Mouse (Mus musculus) limb, embryonic 14.5 days (tissue): ENCODE data around the gene Art3. TPM values are rescaled to one million over a fixed set of nuclear protein-coding genes. Genes with fewer than 3 reads are reported as not detected.

Experiments
- ATAC-seq: fragments of 200-750 bp; cut with Nextera tagmentation; 2 replicates; pipeline ENCODE4 v1.8.0; 2017; ENCODE audit warnings: low read depth, moderate number of reproducible peaks, moderate TSS enrichment; ENCODE audit not compliant: low FRiP score
- DNase-seq: peaks from one replicate; pipeline ENCODE4 v3.0.0-alpha.2; 2015; ENCODE audit warnings: low spot score
- H3K27ac ChIP-seq: fragments of 300-500 bp; sonication (generic); replicated peaks from 2 replicates; pipeline ENCODE4 v1.5.1; 2014; ENCODE audit warnings: low read depth, mild to moderate bottlenecking, low read length, moderate library complexity, mixed read lengths
- H3K27me3 ChIP-seq: fragments of 300-500 bp; sonication (generic); 2 replicates; pipeline ENCODE4 v1.6.1; 2014; ENCODE audit warnings: low read length, mixed read lengths; ENCODE audit not compliant: control insufficient read depth, insufficient read depth
- H3K36me3 ChIP-seq: fragments of 300-500 bp; sonication (generic); 2 replicates; pipeline ENCODE4 v1.6.1; 2014; ENCODE audit warnings: mild to moderate bottlenecking, low read length, moderate library complexity, mixed read lengths; ENCODE audit not compliant: control insufficient read depth, insufficient read depth
- H3K4me1 ChIP-seq: fragments of 300-500 bp; sonication (generic); 2 replicates; pipeline ENCODE4 v1.6.1; 2014; ENCODE audit warnings: antibody characterized with exemption, low read length, mixed read lengths; ENCODE audit not compliant: control insufficient read depth, insufficient read depth
- H3K4me2 ChIP-seq: fragments of 300-500 bp; sonication (generic); replicated peaks from 2 replicates; pipeline ENCODE4 v1.6.1; 2014; ENCODE audit warnings: low read depth, mild to moderate bottlenecking, low read length, moderate library complexity; ENCODE audit not compliant: severe bottlenecking
- H3K4me3 ChIP-seq: fragments of 300-500 bp; sonication (generic); replicated peaks from 2 replicates; pipeline ENCODE4 v1.5.1; 2014; ENCODE audit warnings: low read length
- H3K9ac ChIP-seq: fragments of 300-500 bp; sonication (generic); 2 replicates; pipeline ENCODE4 v1.6.1; 2014; ENCODE audit warnings: mild to moderate bottlenecking, low read depth, low read length, moderate library complexity; ENCODE audit not compliant: severe bottlenecking
- H3K9me3 ChIP-seq: fragments of 300-500 bp; sonication (generic); 2 replicates; pipeline ENCODE4 v1.6.1; 2016; ENCODE audit warnings: low read length; ENCODE audit not compliant: control insufficient read depth
- POLR2A ChIP-seq: fragments of 200-500 bp; IDR thresholded peaks from 2 replicates; pipeline ENCODE4 v1.8.0; 2012; ENCODE audit warnings: inconsistent platforms, mild to moderate bottlenecking, moderate library complexity, borderline replicate concordance; ENCODE audit not compliant: insufficient read depth, insufficient read length; ENCODE audit errors: extremely low read depth
- WGBS: fragments of 180-500 bp; shearing (Covaris S2); extraction: QIAGEN DNeasy Blood & Tissue Kit; methylation state at CpG from one replicate; pipeline ENCODE4 v1.1.7; 2014; 5-methylcytosine and 5-hydroxymethylcytosine counted together
- polyA plus RNA-seq, 2 experiments: library from polyadenylated mRNA; depleted of rRNA in 1 of 2; stranded (reverse) in 1 of 2; unstranded in 1 of 2; fragments of >200 nt; fragmentation: Nextera tagmentation in 1 of 2; extraction: Ambion mirVana in 1 of 2; gene quantifications; 2 replicates each; pipeline versions ENCODE4 v1.2.1 to v1.2.3; 2012 to 2014

Art3 gene
- polyA plus RNA-seq, 2 experiments: 7.7 to 9.6 TPM

- ATAC-seq (no peak), DNase-seq (no peak)
- H3K36me3 ChIP-seq: no peaks in the 10 kb centered on the region
- no peak overlapping the region for H3K4me2 ChIP-seq
- WGBS: 73% methylated on average over 7 of the region's 7 CpGs
- H3K9ac ChIP-seq: no peak overlapping the region
- TF ChIP-seq POLR2A: no peak
- peaks cover 1% of the 10 kb centered on the region for H3K4me1 ChIP-seq
- H3K4me3 ChIP-seq: no peak overlapping the region
- H3K9me3 ChIP-seq: no peaks in the 10 kb centered on the region
- H3K27me3 ChIP-seq: no peaks in the 10 kb centered on the region
- no peak overlapping the region for H3K27ac ChIP-seq
Measured at GRCm38 (mm10) chr5:92313776-92314175, 17.9 kb upstream of the Art3 start.

- no peak for ATAC-seq
- no peak for TF ChIP-seq POLR2A
- Histone ChIP-seq H3K4me3 (no peak overlapping the region), H3K9me3 (no peaks in the 10 kb centered on the region), H3K27me3 (no peaks in the 10 kb centered on the region), H3K4me1 (no peaks in the 10 kb centered on the region), H3K27ac (no peak overlapping the region), H3K36me3 (no peaks in the 10 kb centered on the region), H3K4me2 (no peak overlapping the region), H3K9ac (no peak overlapping the region)
- 83% methylated on average over 7 of the region's 7 CpGs for WGBS
- DNase-seq: no peak
Measured at GRCm38 (mm10) chr5:92318119-92318518, 13.5 kb upstream of the Art3 start.

GRCm38 (mm10) chr5:92318596-92318995 lies 13.0 kb upstream of the Art3 start:
- Histone ChIP-seq H3K4me2 (no peak overlapping the region), H3K27me3 (no peaks in the 10 kb centered on the region), H3K4me3 (no peak overlapping the region), H3K9ac (no peak overlapping the region), H3K4me1 (no peaks in the 10 kb centered on the region), H3K27ac (no peak overlapping the region), H3K36me3 (no peaks in the 10 kb centered on the region), H3K9me3 (no peaks in the 10 kb centered on the region)
- DNase-seq (no peak), ATAC-seq (no peak)
- 88% methylated on average over 14 of the region's 14 CpGs for WGBS
- no peak for TF ChIP-seq POLR2A

- TF ChIP-seq POLR2A: no peak
- 42% methylated on average over 8 of the region's 8 CpGs for WGBS
- no peak overlapping the region for H3K4me3 ChIP-seq
- 0 out of 2 replicates have a peak, but pooled peaks have one; percentile 19 for ATAC-seq
- no peaks in the 10 kb centered on the region for H3K4me1 ChIP-seq
- H3K27me3 ChIP-seq: no peaks in the 10 kb centered on the region
- no peak overlapping the region for H3K4me2 ChIP-seq
- DNase-seq: peak; percentile 14
- H3K9ac ChIP-seq: no peak overlapping the region
- H3K27ac ChIP-seq: no peak overlapping the region
- no peaks in the 10 kb centered on the region for H3K36me3 ChIP-seq
- H3K9me3 ChIP-seq: no peaks in the 10 kb centered on the region
Measured at GRCm38 (mm10) chr5:92321631-92322400, 9.8 kb upstream of the Art3 start.

- no peaks in the 10 kb centered on the region for H3K27me3 ChIP-seq
- WGBS: 77% methylated on average over 4 of the region's 4 CpGs
- DNase-seq (no peak), ATAC-seq (no peak)
- H3K9me3 ChIP-seq: no peaks in the 10 kb centered on the region
- H3K36me3 ChIP-seq: no peaks in the 10 kb centered on the region
- no peak overlapping the region for H3K4me2 ChIP-seq
- H3K27ac ChIP-seq: no peak overlapping the region
- no peak overlapping the region for H3K4me3 ChIP-seq
- TF ChIP-seq POLR2A: no peak
- no peaks in the 10 kb centered on the region for H3K4me1 ChIP-seq
- H3K9ac ChIP-seq: no peak overlapping the region
Measured at GRCm38 (mm10) chr5:92322612-92323011, 9.0 kb upstream of the Art3 start.
